Mouse (Mus musculus): ENCODE measurements around the gene Yod1. TPM values are rescaled to one million over a fixed set of nuclear protein-coding genes. Genes with fewer than 3 reads are reported as not detected.

Gene Yod1
- polyA plus RNA-seq, 1 experiment from 2014 or later: 9.0 TPM

GRCm38 (mm10) chr1:130729153-130729552, 12.0 kb downstream of the Yod1 start, which contains the start of gene Pfkfb2:
Pfkfb2 (minus strand) TSS chr1:130729253.
- Histone ChIP-seq H3K27me3 (ENCODE audit: insufficient read depth, low read length) (no peaks in the 10 kb centered on the region), H3K9me3 (ENCODE audit: low read length) (no peaks in the 10 kb centered on the region), H3K4me2 (replicated peaks; ENCODE audit: low read depth, low read length) (no peak within 1 kb of the TSS), H3K9ac (replicated peaks; ENCODE audit: low read length) (no peak within 1 kb of the TSS), H3K4me3 (ENCODE audit: low read length) (no peak within 1 kb of the TSS), H3K4me1 (ENCODE audit: insufficient read depth, low read length) (peaks cover 19% of the 10 kb centered on the region), H3K36me3 (ENCODE audit: insufficient read depth, low read length) (no peaks in the 10 kb centered on the region), H3K27ac (ENCODE audit: low read length) (no peak within 1 kb of the TSS)
- no peak for ATAC-seq (ENCODE audit: low FRiP score, low TSS enrichment)
- WGBS: 72% methylated on average over 2 of the region's 2 CpGs

GRCm38 (mm10) chr1:130731741-130732337, 14.7 kb downstream of the Yod1 start, which contains the start of gene AA986860:
AA986860 (plus strand) TSS chr1:130731976.
- no peaks in the 10 kb centered on the region for H3K9me3 ChIP-seq (ENCODE audit: low read length)
- H3K36me3 ChIP-seq (ENCODE audit: insufficient read depth, low read length): no peaks in the 10 kb centered on the region
- ATAC-seq (ENCODE audit: low FRiP score, low TSS enrichment): peak; percentile 93
- peaks cover 37% of the 10 kb centered on the region for H3K4me1 ChIP-seq (ENCODE audit: insufficient read depth, low read length)
- no peaks in the 10 kb centered on the region for H3K27me3 ChIP-seq (ENCODE audit: insufficient read depth, low read length)
- H3K4me2 ChIP-seq (replicated peaks; ENCODE audit: low read depth, low read length): peak within 1 kb of the TSS; percentile 48
- H3K4me3 ChIP-seq (ENCODE audit: low read length): peak within 1 kb of the TSS; percentile 40
- peak within 1 kb of the TSS; percentile 91; the same call in 1 of the 2 replicates for H3K27ac ChIP-seq (ENCODE audit: low read length)
- 7% methylated on average over 10 of the region's 10 CpGs for WGBS
- peak within 1 kb of the TSS; percentile 37; the same call in 1 of the 2 replicates for H3K9ac ChIP-seq (replicated peaks; ENCODE audit: low read length)

- Histone ChIP-seq H3K9me3 (ENCODE audit: low read length) (no peaks in the 10 kb centered on the region), H3K27me3 (ENCODE audit: insufficient read depth, low read length) (no peaks in the 10 kb centered on the region), H3K9ac (replicated peaks; ENCODE audit: low read length) (no peak overlapping the region), H3K4me2 (replicated peaks; ENCODE audit: low read depth, low read length) (peak overlapping the region; percentile 48), H3K4me1 (ENCODE audit: insufficient read depth, low read length) (peaks cover 37% of the 10 kb centered on the region), H3K27ac (ENCODE audit: low read length) (peak overlapping the region; percentile 91), H3K36me3 (ENCODE audit: insufficient read depth, low read length) (no peaks in the 10 kb centered on the region), H3K4me3 (ENCODE audit: low read length) (peak overlapping the region; percentile 40)
- peak; percentile 28 for ATAC-seq (ENCODE audit: low FRiP score, low TSS enrichment)
- 77% methylated on average over 13 of the region's 13 CpGs for WGBS
Measured at GRCm38 (mm10) chr1:130732706-130733658, 15.9 kb downstream of the Yod1 start.

GRCm38 (mm10) chr1:130733671-130734070, 16.5 kb downstream of the Yod1 start:
- peak overlapping the region; percentile 91 for H3K27ac ChIP-seq (ENCODE audit: low read length)
- H3K4me2 ChIP-seq (replicated peaks; ENCODE audit: low read depth, low read length): peak overlapping the region; percentile 35
- H3K4me3 ChIP-seq (ENCODE audit: low read length): peak overlapping the region; percentile 7
- ATAC-seq (ENCODE audit: low FRiP score, low TSS enrichment): peak; percentile 81
- peaks cover 37% of the 10 kb centered on the region for H3K4me1 ChIP-seq (ENCODE audit: insufficient read depth, low read length)
- no peaks in the 10 kb centered on the region for H3K9me3 ChIP-seq (ENCODE audit: low read length)
- no peak overlapping the region for H3K9ac ChIP-seq (replicated peaks; ENCODE audit: low read length)
- 75% methylated on average over 4 of the region's 4 CpGs for WGBS
- H3K27me3 ChIP-seq (ENCODE audit: insufficient read depth, low read length): no peaks in the 10 kb centered on the region
- H3K36me3 ChIP-seq (ENCODE audit: insufficient read depth, low read length): no peaks in the 10 kb centered on the region

- Histone ChIP-seq H3K9ac (replicated peaks; ENCODE audit: low read length) (0 out of 2 replicates have a peak overlapping the region, but pooled peaks have one; percentile 8), H3K4me3 (ENCODE audit: low read length) (0 out of 2 replicates have a peak overlapping the region, but pooled peaks have one; percentile 6)
- WGBS: 53% methylated on average over 5 of the region's 5 CpGs
Measured at GRCm38 (mm10) chr1:130734452-130734851, 17.3 kb downstream of the Yod1 start.

DNA sequence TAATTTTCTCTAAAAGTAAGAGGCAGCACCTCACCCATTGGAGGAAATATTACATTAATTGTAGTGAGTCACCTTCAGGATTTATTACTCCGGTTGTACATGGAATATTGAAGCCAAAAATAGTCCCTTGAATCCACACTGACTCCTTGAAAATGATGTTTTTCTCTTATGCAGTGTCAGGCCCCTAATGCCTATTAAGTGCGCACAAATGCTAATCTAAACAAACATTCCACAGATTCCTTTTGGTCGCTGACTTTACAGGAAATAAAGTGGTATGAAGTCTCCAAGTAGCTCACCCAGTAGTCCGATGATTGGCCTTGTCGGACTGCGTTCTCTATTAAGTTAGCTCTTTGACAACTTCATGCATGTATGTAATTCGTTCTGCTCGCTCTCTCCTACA, 17.7 kb downstream of the Yod1 start:
- peaks cover 37% of the 10 kb centered on the region for H3K4me1 ChIP-seq (ENCODE audit: insufficient read depth, low read length)
- WGBS: 56% methylated on average over 8 of the region's 8 CpGs
- no peaks in the 10 kb centered on the region for H3K9me3 ChIP-seq (ENCODE audit: low read length)
- no peak overlapping the region for H3K4me3 ChIP-seq (ENCODE audit: low read length)
- H3K27me3 ChIP-seq (ENCODE audit: insufficient read depth, low read length): no peaks in the 10 kb centered on the region
- no peak overlapping the region for H3K9ac ChIP-seq (replicated peaks; ENCODE audit: low read length)
- ATAC-seq (ENCODE audit: low FRiP score, low TSS enrichment): no peak
- H3K4me2 ChIP-seq (replicated peaks; ENCODE audit: low read depth, low read length): peak overlapping the region; percentile 35
- H3K27ac ChIP-seq (ENCODE audit: low read length): peak overlapping the region; percentile 91
- no peaks in the 10 kb centered on the region for H3K36me3 ChIP-seq (ENCODE audit: insufficient read depth, low read length)

More at GRCm38 (mm10) chr1:130734452-130734851, 17.3 kb downstream of the Yod1 start:
- Histone ChIP-seq H3K36me3 (ENCODE audit: insufficient read depth, low read length) (no peaks in the 10 kb centered on the region), H3K4me1 (ENCODE audit: insufficient read depth, low read length) (peaks cover 37% of the 10 kb centered on the region), H3K27me3 (ENCODE audit: insufficient read depth, low read length) (no peaks in the 10 kb centered on the region), H3K27ac (ENCODE audit: low read length) (peak overlapping the region; percentile 91), H3K9me3 (ENCODE audit: low read length) (no peaks in the 10 kb centered on the region), H3K4me2 (replicated peaks; ENCODE audit: low read depth, low read length) (peak overlapping the region; percentile 35)
- no peak for ATAC-seq (ENCODE audit: low FRiP score, low TSS enrichment)

GRCm38 (mm10) chr1:130737411-130737881, 20.3 kb downstream of the Yod1 start:
- Histone ChIP-seq H3K4me3 (ENCODE audit: low read length) (no peak overlapping the region), H3K4me2 (replicated peaks; ENCODE audit: low read depth, low read length) (no peak overlapping the region), H3K27me3 (ENCODE audit: insufficient read depth, low read length) (no peaks in the 10 kb centered on the region), H3K9me3 (ENCODE audit: low read length) (no peaks in the 10 kb centered on the region), H3K27ac (ENCODE audit: low read length) (no peak overlapping the region), H3K36me3 (ENCODE audit: insufficient read depth, low read length) (no peaks in the 10 kb centered on the region), H3K9ac (replicated peaks; ENCODE audit: low read length) (no peak overlapping the region), H3K4me1 (ENCODE audit: insufficient read depth, low read length) (peaks cover 27% of the 10 kb centered on the region)
- no peak for ATAC-seq (ENCODE audit: low FRiP score, low TSS enrichment)
- WGBS: 37% methylated on average over 11 of the region's 11 CpGs

DNA sequence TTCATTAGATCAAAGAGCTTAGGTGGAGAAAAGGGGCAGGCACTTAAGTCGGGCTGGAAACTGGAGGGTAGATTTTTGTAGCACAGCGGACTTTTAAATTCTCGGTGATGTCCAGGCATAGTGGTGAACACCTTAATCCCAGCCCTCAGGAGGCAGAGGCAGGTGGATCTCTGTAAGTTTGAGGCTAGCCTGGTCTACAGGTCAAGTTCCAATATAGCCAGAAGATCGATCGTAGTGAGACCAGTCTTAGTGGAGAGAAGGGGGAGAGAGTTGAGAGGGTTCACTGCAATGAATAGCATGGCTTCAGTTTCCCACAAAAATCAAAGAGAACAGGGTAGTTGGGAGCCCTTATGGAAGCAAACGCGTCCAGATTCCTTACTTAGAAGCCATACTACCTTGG, 20.8 kb downstream of the Yod1 start:
- WGBS: 90% methylated on average over 7 of the region's 7 CpGs
- H3K9ac ChIP-seq (replicated peaks; ENCODE audit: low read length): no peak overlapping the region
- H3K27me3 ChIP-seq (ENCODE audit: insufficient read depth, low read length): no peaks in the 10 kb centered on the region
- H3K9me3 ChIP-seq (ENCODE audit: low read length): no peaks in the 10 kb centered on the region
- no peaks in the 10 kb centered on the region; the same call in 1 of the 2 replicates for H3K36me3 ChIP-seq (ENCODE audit: insufficient read depth, low read length)
- no peak overlapping the region for H3K27ac ChIP-seq (ENCODE audit: low read length)
- no peak overlapping the region for H3K4me2 ChIP-seq (replicated peaks; ENCODE audit: low read depth, low read length)
- no peak overlapping the region for H3K4me3 ChIP-seq (ENCODE audit: low read length)
- ATAC-seq (ENCODE audit: low FRiP score, low TSS enrichment): no peak
- H3K4me1 ChIP-seq (ENCODE audit: insufficient read depth, low read length): peaks cover 27% of the 10 kb centered on the region

DNA sequence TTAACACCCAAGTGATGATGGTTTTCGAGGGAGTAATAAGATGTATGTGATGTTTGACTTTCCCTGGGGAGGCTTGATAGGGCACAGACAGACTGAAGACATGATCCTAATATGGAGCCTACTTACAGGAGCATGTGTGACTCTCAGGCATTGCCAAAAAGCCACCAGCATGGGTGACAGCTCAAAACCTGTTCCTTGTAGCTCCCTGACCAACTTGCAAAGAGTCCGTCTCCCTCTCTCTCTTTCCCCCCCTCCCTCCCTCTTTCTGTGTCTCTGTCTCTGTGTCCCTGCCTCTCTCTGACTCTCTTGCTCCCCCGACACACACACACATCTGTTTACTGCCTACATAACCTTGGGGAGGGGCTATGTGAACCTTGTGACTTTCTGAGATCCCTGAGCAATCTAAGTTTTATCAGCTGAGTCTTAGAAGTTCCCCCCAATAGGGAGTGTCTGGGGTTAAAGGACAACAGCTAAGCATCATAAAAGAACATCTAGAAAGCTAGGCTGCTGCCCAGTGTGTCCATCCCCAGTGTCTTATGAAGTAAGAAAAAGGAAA, 21.5 kb downstream of the Yod1 start:
- Histone ChIP-seq H3K4me3 (ENCODE audit: low read length) (no peak overlapping the region), H3K27ac (ENCODE audit: low read length) (no peak overlapping the region), H3K9ac (replicated peaks; ENCODE audit: low read length) (no peak overlapping the region), H3K9me3 (ENCODE audit: low read length) (no peaks in the 10 kb centered on the region), H3K36me3 (ENCODE audit: insufficient read depth, low read length) (no peaks in the 10 kb centered on the region; the same call in 1 of the 2 replicates), H3K4me1 (ENCODE audit: insufficient read depth, low read length) (peaks cover 21% of the 10 kb centered on the region), H3K27me3 (ENCODE audit: insufficient read depth, low read length) (no peaks in the 10 kb centered on the region), H3K4me2 (replicated peaks; ENCODE audit: low read depth, low read length) (no peak overlapping the region)
- 63% methylated on average over 3 of the region's 3 CpGs for WGBS
- ATAC-seq (ENCODE audit: low FRiP score, low TSS enrichment): no peak

Data from kidney, embryonic 16.5 days (tissue).